Mouse (Mus musculus): ENCODE results near the gene Hadha. TPM values are rescaled to one million over a fixed set of nuclear protein-coding genes. Genes with fewer than 3 reads are reported as not detected.
A peak's percentile ranks its signal among the peaks of the same experiment; 100 is the strongest.

Hadha gene
- polyA plus RNA-seq, 1 experiment from 2014 or later: 120 TPM

GRCm38 (mm10) chr5:30092701-30093100, 62.3 kb downstream of the Hadha start:
- Histone ChIP-seq H3K9me3 (ENCODE audit: control insufficient read depth, low read length) (no peaks in the 10 kb centered on the region), H3K4me2 (ENCODE audit: low read depth, low read length) (no peak overlapping the region), H3K4me1 (ENCODE audit: control insufficient read depth, insufficient read depth, low read length) (no peaks in the 10 kb centered on the region), H3K27ac (replicated peaks; ENCODE audit: low read depth, low read length) (no peak overlapping the region), H3K9ac (ENCODE audit: low read depth, low read length) (no peak overlapping the region), H3K36me3 (ENCODE audit: control insufficient read depth, insufficient read depth, low read length) (no peaks in the 10 kb centered on the region), H3K27me3 (replicated peaks; ENCODE audit: control insufficient read depth, insufficient read depth, low read length) (no peaks in the 10 kb centered on the region), H3K4me3 (ENCODE audit: low read depth, low read length) (no peak overlapping the region)
- ATAC-seq (ENCODE audit: low read depth) (no peak), DNase-seq (ENCODE audit: low spot score) (no peak)
- 59% methylated on average over 13 of the region's 13 CpGs for WGBS

GRCm38 (mm10) chr5:30072825-30073821, 81.8 kb downstream of the Hadha start, which contains the start of gene Tyms:
TSS of gene Tyms (minus strand) at chr5:30073617.
- Histone ChIP-seq H3K4me3 (ENCODE audit: low read depth, low read length) (peak within 1 kb of the TSS; percentile 83), H3K9me3 (ENCODE audit: control insufficient read depth, low read length) (no peaks in the 10 kb centered on the region), H3K4me1 (ENCODE audit: control insufficient read depth, insufficient read depth, low read length) (0 out of 2 replicates have a peak, but pooled peaks cover 4% of the 10 kb centered on the region), H3K27me3 (replicated peaks; ENCODE audit: control insufficient read depth, insufficient read depth, low read length) (no peaks in the 10 kb centered on the region), H3K9ac (ENCODE audit: low read depth, low read length) (peak within 1 kb of the TSS; percentile 85), H3K36me3 (ENCODE audit: control insufficient read depth, insufficient read depth, low read length) (peaks cover 34% of the 10 kb centered on the region), H3K4me2 (ENCODE audit: low read depth, low read length) (peak within 1 kb of the TSS; percentile 82), H3K27ac (replicated peaks; ENCODE audit: low read depth, low read length) (peak within 1 kb of the TSS; percentile 88)
- 2% methylated on average over 43 of the region's 45 CpGs for WGBS
- peak; percentile 95 for ATAC-seq (ENCODE audit: low read depth)
- peak; percentile 94 for DNase-seq (ENCODE audit: low spot score)

- H3K27ac ChIP-seq (replicated peaks; ENCODE audit: low read depth, low read length): no peak overlapping the region
- ATAC-seq (ENCODE audit: low read depth) (no peak), DNase-seq (ENCODE audit: low spot score) (peak; percentile 4)
- no peaks in the 10 kb centered on the region for H3K27me3 ChIP-seq (replicated peaks; ENCODE audit: control insufficient read depth, insufficient read depth, low read length)
- H3K36me3 ChIP-seq (ENCODE audit: control insufficient read depth, insufficient read depth, low read length): peaks cover 42% of the 10 kb centered on the region
- H3K9me3 ChIP-seq (ENCODE audit: control insufficient read depth, low read length): no peaks in the 10 kb centered on the region
- 37% methylated on average over 3 of the region's 3 CpGs for WGBS
- H3K4me1 ChIP-seq (ENCODE audit: control insufficient read depth, insufficient read depth, low read length): 0 out of 2 replicates have a peak, but pooled peaks cover 4% of the 10 kb centered on the region
- peak overlapping the region; percentile 85 for H3K9ac ChIP-seq (ENCODE audit: low read depth, low read length)
- H3K4me2 ChIP-seq (ENCODE audit: low read depth, low read length): peak overlapping the region; percentile 82
- peak overlapping the region; percentile 83 for H3K4me3 ChIP-seq (ENCODE audit: low read depth, low read length)
These were observed 82.6 kb downstream of the Hadha start for GRCm38 (mm10) chr5:30072377-30072776.

GRCm38 (mm10) chr5:30071677-30072076, 83.3 kb downstream of the Hadha start:
- Histone ChIP-seq H3K4me3 (ENCODE audit: low read depth, low read length) (peak overlapping the region; percentile 83), H3K4me1 (ENCODE audit: control insufficient read depth, insufficient read depth, low read length) (0 out of 2 replicates have a peak, but pooled peaks cover 4% of the 10 kb centered on the region), H3K9ac (ENCODE audit: low read depth, low read length) (peak overlapping the region; percentile 85), H3K36me3 (ENCODE audit: control insufficient read depth, insufficient read depth, low read length) (peaks cover 49% of the 10 kb centered on the region), H3K4me2 (ENCODE audit: low read depth, low read length) (peak overlapping the region; percentile 82), H3K27ac (replicated peaks; ENCODE audit: low read depth, low read length) (no peak overlapping the region), H3K9me3 (ENCODE audit: control insufficient read depth, low read length) (no peaks in the 10 kb centered on the region), H3K27me3 (replicated peaks; ENCODE audit: control insufficient read depth, insufficient read depth, low read length) (no peaks in the 10 kb centered on the region)
- no peak for ATAC-seq (ENCODE audit: low read depth)
- no peak for DNase-seq (ENCODE audit: low spot score)
- WGBS: 72% methylated on average over 6 of the region's 6 CpGs

MicroRNAs encoded within 50 kb of the gene (microRNA counts, 519-probe panel; counts per million panel counts)
- 1,984 counts per million, percentile 18 among the panel's probes with 10 or more counts for microRNA mmu-miR-1960

Small RNA genes lying within 50 kb of the gene (microRNA-seq; reads per million reads assigned to microRNA genes)
- 0.83 reads per million for gene Mir1960 (ENCODE audit: borderline number of aligned reads)

Other genes starting within 250 kb of the Hadha start
- 0.22 and 0.24 TPM in 2 replicates for gene Il6, start 142.0 kb downstream of the Hadha start, polyA plus RNA-seq (2014; fragmentation: Nextera tagmentation; extraction: Ambion mirVana)
- gene Tyms, start 81.5 kb downstream of the Hadha start, polyA plus RNA-seq (2014; fragmentation: Nextera tagmentation; extraction: Ambion mirVana): 198 and 220 TPM in 2 replicates
- 0.83 and 1.1 TPM in 2 replicates for gene Garem2, start 50.0 kb downstream of the Hadha start, polyA plus RNA-seq (2014; fragmentation: Nextera tagmentation; extraction: Ambion mirVana)
- not detected in 2 replicates for gene 3110082J24Rik, start 49.1 kb downstream of the Hadha start, polyA plus RNA-seq (2014; fragmentation: Nextera tagmentation; extraction: Ambion mirVana)
- 138 and 147 TPM in 2 replicates for gene Hadhb, start 86 bp upstream of the Hadha start, polyA plus RNA-seq (2014; fragmentation: Nextera tagmentation; extraction: Ambion mirVana)
- 0.10 TPM in 1 of 2 replicates, not detected in the other for gene Adgrf3, start 50.6 kb upstream of the Hadha start, polyA plus RNA-seq (2014; fragmentation: Nextera tagmentation; extraction: Ambion mirVana)
- gene Selenoi, start 77.4 kb upstream of the Hadha start, polyA plus RNA-seq (2014; fragmentation: Nextera tagmentation; extraction: Ambion mirVana): 19.9 and 20.7 TPM in 2 replicates
- gene Drc1, start 126.2 kb upstream of the Hadha start, polyA plus RNA-seq (2014; fragmentation: Nextera tagmentation; extraction: Ambion mirVana): 1.1 and 3.4 TPM in 2 replicates